Mouse (Mus musculus): ENCODE results near the gene Tff1.

- TF ChIP-seq CTCF (IDR thresholded peaks at IDR 0.05) (no peak), EP300 (IDR thresholded peaks at IDR 0.05) (no peak)
These were observed 20.7 kb downstream of the Tff1 start, which contains the start of gene Tff2 for GRCm38 (mm10) chr17:31144040-31145037.

All from lung, postnatal 0 days (tissue).